Comparison of ENCODE assay signal across 28 mouse cellular contexts in the genomic region with DNA sequence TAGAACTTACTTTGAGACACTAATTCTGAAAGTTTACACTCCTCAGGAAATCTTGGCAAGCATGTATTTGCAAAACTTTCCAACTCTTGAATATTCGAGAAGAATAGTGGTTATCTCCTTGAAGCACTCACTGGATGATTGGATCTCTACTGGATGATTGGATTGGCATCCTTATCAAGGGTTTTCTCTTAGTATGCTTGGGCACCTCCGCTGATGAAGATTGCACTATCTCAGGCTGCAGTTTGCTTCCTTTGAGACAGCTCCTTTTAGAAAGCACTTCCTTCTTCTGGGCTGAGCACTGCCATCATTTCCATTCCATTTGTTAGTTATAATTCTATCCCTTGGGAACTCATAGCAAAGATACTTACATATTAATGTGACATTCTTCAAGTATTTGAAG.
"Had no signal": no experiment of that assay in that cellular context is flagged by ENCODE, and none has a peak within 500 bp of the region (broad histone marks: within the 10 kb centered on the region; RNA-seq: fewer than 3 reads in every experiment).

No protein-coding gene starts in this region.

- H3K36me3 ChIP-seq: heart, embryonic 13.5 days; heart, embryonic 15.5 days; hindbrain, embryonic 13.5 days; hindbrain, embryonic 15.5 days; kidney, embryonic 15.5 days; limb, embryonic 10.5 days; limb, embryonic 12.5 days; liver, embryonic 13.5 days; liver, embryonic 15.5 days had no signal

- H3K4me3 ChIP-seq: heart, adult 2 months; heart, embryonic 13.5 days; heart, embryonic 15.5 days; hindbrain, embryonic 13.5 days; hindbrain, embryonic 15.5 days; kidney, embryonic 15.5 days; limb, embryonic 10.5 days; limb, embryonic 12.5 days; liver, embryonic 13.5 days; liver, embryonic 15.5 days had no signal

- H3K4me2 ChIP-seq: heart, embryonic 11.5 days; heart, embryonic 13.5 days; heart, embryonic 15.5 days; hindbrain, embryonic 13.5 days; hindbrain, embryonic 15.5 days; kidney, embryonic 15.5 days; limb, embryonic 12.5 days; liver, embryonic 11.5 days; liver, embryonic 13.5 days; liver, embryonic 15.5 days had no signal

- ATAC-seq: hindbrain, postnatal 0 days; intestine, embryonic 16.5 days; liver, postnatal 0 days had no signal

- H3K9ac ChIP-seq: heart, embryonic 13.5 days; heart, embryonic 15.5 days; hindbrain, embryonic 13.5 days; hindbrain, embryonic 15.5 days; kidney, embryonic 15.5 days; limb, embryonic 12.5 days; liver, embryonic 13.5 days; liver, embryonic 15.5 days; liver, postnatal 0 days had no signal

- H3K27me3 ChIP-seq: heart, embryonic 13.5 days; heart, embryonic 15.5 days; hindbrain, embryonic 13.5 days; hindbrain, embryonic 15.5 days; kidney, embryonic 15.5 days; limb, embryonic 12.5 days; liver, embryonic 13.5 days; liver, embryonic 15.5 days had no signal

- DNase-seq: gastrocnemius, postnatal 10 days; gastrocnemius, postnatal 25 days; heart, adult 2 months; heart, postnatal 14 days; heart, postnatal 36 days; kidney, adult 11 months; kidney, adult 2 months; kidney, adult 9 months; kidney, postnatal 14 days; kidney, postnatal 36 days; layer of hippocampus, adult 9-11 months; layer of hippocampus, postnatal 36 days; liver; liver, embryonic 13.5 days; liver, postnatal 0 days had no signal

- H3K9me3 ChIP-seq: heart, embryonic 13.5 days; heart, embryonic 15.5 days; hindbrain, embryonic 13.5 days; hindbrain, embryonic 15.5 days; kidney, embryonic 15.5 days; limb, embryonic 10.5 days; limb, embryonic 12.5 days; liver, embryonic 13.5 days; liver, embryonic 15.5 days had no signal

- H3K4me1 ChIP-seq: hindbrain, embryonic 13.5 days; hindbrain, embryonic 15.5 days; liver, embryonic 15.5 days had no signal

- H3K27ac ChIP-seq: heart, adult 2 months; hindbrain, embryonic 13.5 days; hindbrain, embryonic 15.5 days; hindbrain, postnatal 0 days; kidney, embryonic 15.5 days; kidney, postnatal 0 days; limb, embryonic 10.5 days; limb, embryonic 12.5 days; liver, embryonic 13.5 days; liver, embryonic 15.5 days had no signal
